Mouse (Mus musculus): ENCODE data around the gene Alpi.

Gene Alpi

DNA sequence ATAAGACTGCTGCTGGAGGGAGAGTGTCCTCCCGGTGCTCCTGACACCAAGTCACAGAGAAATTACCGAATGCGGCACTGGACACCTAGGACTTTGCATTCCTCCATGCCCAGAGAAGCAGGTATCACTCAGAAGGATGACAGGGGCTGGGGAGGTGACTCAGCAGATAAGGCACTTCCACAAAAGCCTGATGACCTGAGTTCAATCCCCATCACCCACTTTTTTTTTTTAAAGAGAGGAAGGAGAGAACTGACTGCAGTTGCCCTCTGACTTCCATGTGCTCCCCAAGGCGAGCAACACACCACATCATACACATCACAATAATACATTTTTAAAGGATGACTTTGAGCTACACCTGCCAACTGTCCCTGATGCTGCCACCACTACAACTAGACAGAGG, 44.3 kb downstream of the Alpi start:
- no peak for DNase-seq

GRCm38 (mm10) chr1:87051369-87051768, 50.0 kb downstream of the Alpi start:
- DNase-seq: no peak

DNA sequence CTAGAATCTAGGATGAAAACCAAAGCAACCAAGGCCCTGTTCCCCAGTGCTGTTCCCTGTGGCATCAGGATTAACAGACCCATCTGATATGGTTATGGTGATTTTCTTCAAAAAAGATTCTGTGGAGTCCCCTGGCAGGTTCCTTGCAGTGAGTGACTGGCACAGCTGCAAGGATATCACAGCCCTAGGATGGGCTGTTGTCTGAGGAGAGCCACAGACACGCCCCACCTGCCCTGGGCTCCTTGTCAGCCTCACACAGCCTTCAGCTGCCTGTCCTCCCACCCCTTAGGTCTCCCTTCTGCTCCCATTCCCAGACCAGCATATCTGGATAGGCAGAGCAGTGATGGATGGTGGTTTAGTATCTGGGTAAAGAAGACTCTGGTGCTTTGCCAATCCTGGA, 50.7 kb downstream of the Alpi start:
- DNase-seq: no peak

GRCm38 (mm10) chr1:87050072-87050471, 51.3 kb downstream of the Alpi start:
- DNase-seq: no peak
